Mouse (Mus musculus): ENCODE measurements around the gene Cd80. TPM values are rescaled to one million over a fixed set of nuclear protein-coding genes. Genes with fewer than 3 reads are reported as not detected.

Gene Cd80
- polyA plus RNA-seq, 1 experiment from 2014 or later = 0.21 TPM

GRCm38 (mm10) chr16:38462161-38462560, 6.8 kb downstream of the Cd80 start:
- Histone ChIP-seq H3K9me3 (ENCODE audit: control insufficient read depth, low read length) (no peaks in the 10 kb centered on the region), H3K27ac (replicated peaks; ENCODE audit: low read depth, low read length) (no peak overlapping the region), H3K36me3 (ENCODE audit: control insufficient read depth, insufficient read depth, low read length) (no peaks in the 10 kb centered on the region), H3K4me3 (ENCODE audit: low read depth, low read length) (no peak overlapping the region), H3K27me3 (ENCODE audit: control insufficient read depth, insufficient read depth, low read length) (no peaks in the 10 kb centered on the region), H3K4me2 (ENCODE audit: low read depth, severe bottlenecking) (no peak overlapping the region), H3K4me1 (ENCODE audit: control insufficient read depth, insufficient read depth, low read length) (no peaks in the 10 kb centered on the region), H3K9ac (ENCODE audit: low read length) (no peak overlapping the region)
- ATAC-seq (ENCODE audit: insufficient number of reproducible peaks, low FRiP score, low TSS enrichment, low read depth) = no peak
- no peak for DNase-seq (ENCODE audit: low spot score)
- WGBS = 84% methylated on average over 7 of the region's 7 CpGs

GRCm38 (mm10) chr16:38463305-38463704, 7.9 kb downstream of the Cd80 start:
- Histone ChIP-seq H3K4me1 (ENCODE audit: control insufficient read depth, insufficient read depth, low read length) (no peaks in the 10 kb centered on the region), H3K27me3 (ENCODE audit: control insufficient read depth, insufficient read depth, low read length) (no peaks in the 10 kb centered on the region), H3K36me3 (ENCODE audit: control insufficient read depth, insufficient read depth, low read length) (no peaks in the 10 kb centered on the region), H3K4me3 (ENCODE audit: low read depth, low read length) (no peak overlapping the region), H3K27ac (replicated peaks; ENCODE audit: low read depth, low read length) (no peak overlapping the region), H3K9ac (ENCODE audit: low read length) (no peak overlapping the region), H3K9me3 (ENCODE audit: control insufficient read depth, low read length) (no peaks in the 10 kb centered on the region), H3K4me2 (ENCODE audit: low read depth, severe bottlenecking) (no peak overlapping the region)
- DNase-seq (ENCODE audit: low spot score) = no peak
- 89% methylated on average over 5 of the region's 5 CpGs for WGBS
- no peak for ATAC-seq (ENCODE audit: insufficient number of reproducible peaks, low FRiP score, low TSS enrichment, low read depth)

- no peak for ATAC-seq (ENCODE audit: insufficient number of reproducible peaks, low FRiP score, low TSS enrichment, low read depth)
These were observed 10.7 kb downstream of the Cd80 start for GRCm38 (mm10) chr16:38466089-38466488.

GRCm38 (mm10) chr16:38467091-38467916, 11.9 kb downstream of the Cd80 start:
- H3K27ac ChIP-seq (replicated peaks; ENCODE audit: low read depth, low read length) = no peak overlapping the region
- no peaks in the 10 kb centered on the region for H3K27me3 ChIP-seq (ENCODE audit: control insufficient read depth, insufficient read depth, low read length)
- no peaks in the 10 kb centered on the region for H3K36me3 ChIP-seq (ENCODE audit: control insufficient read depth, insufficient read depth, low read length)
- H3K4me2 ChIP-seq (ENCODE audit: low read depth, severe bottlenecking) = no peak overlapping the region
- H3K9ac ChIP-seq (ENCODE audit: low read length) = no peak overlapping the region
- no peak overlapping the region for H3K4me3 ChIP-seq (ENCODE audit: low read depth, low read length)
- no peaks in the 10 kb centered on the region for H3K9me3 ChIP-seq (ENCODE audit: control insufficient read depth, low read length)
- WGBS = 88% methylated on average over 13 of the region's 13 CpGs
- ATAC-seq (ENCODE audit: insufficient number of reproducible peaks, low FRiP score, low TSS enrichment, low read depth) (no peak), DNase-seq (ENCODE audit: low spot score) (no peak)
- no peaks in the 10 kb centered on the region for H3K4me1 ChIP-seq (ENCODE audit: control insufficient read depth, insufficient read depth, low read length)

More at GRCm38 (mm10) chr16:38466089-38466488, 10.7 kb downstream of the Cd80 start:
- Histone ChIP-seq H3K4me2 (ENCODE audit: low read depth, severe bottlenecking) (no peak overlapping the region), H3K27me3 (ENCODE audit: control insufficient read depth, insufficient read depth, low read length) (no peaks in the 10 kb centered on the region), H3K36me3 (ENCODE audit: control insufficient read depth, insufficient read depth, low read length) (no peaks in the 10 kb centered on the region), H3K9ac (ENCODE audit: low read length) (no peak overlapping the region), H3K4me3 (ENCODE audit: low read depth, low read length) (no peak overlapping the region), H3K4me1 (ENCODE audit: control insufficient read depth, insufficient read depth, low read length) (no peaks in the 10 kb centered on the region), H3K9me3 (ENCODE audit: control insufficient read depth, low read length) (no peaks in the 10 kb centered on the region), H3K27ac (replicated peaks; ENCODE audit: low read depth, low read length) (no peak overlapping the region)
- 84% methylated on average over 4 of the region's 4 CpGs for WGBS
- no peak for DNase-seq (ENCODE audit: low spot score)

GRCm38 (mm10) chr16:38467917-38468705, 12.8 kb downstream of the Cd80 start:
- Histone ChIP-seq H3K9ac (ENCODE audit: low read length) (no peak overlapping the region), H3K27me3 (ENCODE audit: control insufficient read depth, insufficient read depth, low read length) (no peaks in the 10 kb centered on the region), H3K27ac (replicated peaks; ENCODE audit: low read depth, low read length) (no peak overlapping the region), H3K36me3 (ENCODE audit: control insufficient read depth, insufficient read depth, low read length) (no peaks in the 10 kb centered on the region), H3K4me2 (ENCODE audit: low read depth, severe bottlenecking) (no peak overlapping the region), H3K9me3 (ENCODE audit: control insufficient read depth, low read length) (no peaks in the 10 kb centered on the region), H3K4me3 (ENCODE audit: low read depth, low read length) (no peak overlapping the region), H3K4me1 (ENCODE audit: control insufficient read depth, insufficient read depth, low read length) (no peaks in the 10 kb centered on the region)
- WGBS = 82% methylated on average over 8 of the region's 8 CpGs
- DNase-seq (ENCODE audit: low spot score) (no peak), ATAC-seq (ENCODE audit: insufficient number of reproducible peaks, low FRiP score, low TSS enrichment, low read depth) (no peak)

- H3K27ac ChIP-seq (replicated peaks; ENCODE audit: low read depth, low read length) = no peak overlapping the region
- no peak overlapping the region for H3K4me2 ChIP-seq (ENCODE audit: low read depth, severe bottlenecking)
- H3K4me1 ChIP-seq (ENCODE audit: control insufficient read depth, insufficient read depth, low read length) = no peaks in the 10 kb centered on the region
- no peaks in the 10 kb centered on the region for H3K27me3 ChIP-seq (ENCODE audit: control insufficient read depth, insufficient read depth, low read length)
- no peak for ATAC-seq (ENCODE audit: insufficient number of reproducible peaks, low FRiP score, low TSS enrichment, low read depth)
- H3K36me3 ChIP-seq (ENCODE audit: control insufficient read depth, insufficient read depth, low read length) = no peaks in the 10 kb centered on the region
- no peak overlapping the region for H3K4me3 ChIP-seq (ENCODE audit: low read depth, low read length)
- no peak for DNase-seq (ENCODE audit: low spot score)
- H3K9ac ChIP-seq (ENCODE audit: low read length) = no peak overlapping the region
- WGBS = 44% methylated on average over 3 of the region's 3 CpGs
- no peaks in the 10 kb centered on the region for H3K9me3 ChIP-seq (ENCODE audit: control insufficient read depth, low read length)
These were observed 13.3 kb downstream of the Cd80 start for GRCm38 (mm10) chr16:38468706-38469018.

GRCm38 (mm10) chr16:38469437-38469836, 14.1 kb downstream of the Cd80 start:
- Histone ChIP-seq H3K9ac (ENCODE audit: low read length) (no peak overlapping the region), H3K9me3 (ENCODE audit: control insufficient read depth, low read length) (no peaks in the 10 kb centered on the region), H3K4me2 (ENCODE audit: low read depth, severe bottlenecking) (no peak overlapping the region), H3K36me3 (ENCODE audit: control insufficient read depth, insufficient read depth, low read length) (no peaks in the 10 kb centered on the region), H3K4me1 (ENCODE audit: control insufficient read depth, insufficient read depth, low read length) (no peaks in the 10 kb centered on the region), H3K27me3 (ENCODE audit: control insufficient read depth, insufficient read depth, low read length) (no peaks in the 10 kb centered on the region), H3K4me3 (ENCODE audit: low read depth, low read length) (no peak overlapping the region), H3K27ac (replicated peaks; ENCODE audit: low read depth, low read length) (no peak overlapping the region)
- DNase-seq (ENCODE audit: low spot score) (no peak), ATAC-seq (ENCODE audit: insufficient number of reproducible peaks, low FRiP score, low TSS enrichment, low read depth) (no peak)
- 75% methylated on average over 8 of the region's 8 CpGs for WGBS

- ATAC-seq (ENCODE audit: insufficient number of reproducible peaks, low FRiP score, low TSS enrichment, low read depth) (no peak), DNase-seq (ENCODE audit: low spot score) (no peak)
- Histone ChIP-seq H3K27ac (replicated peaks; ENCODE audit: low read depth, low read length) (no peak overlapping the region), H3K9ac (ENCODE audit: low read length) (no peak overlapping the region), H3K27me3 (ENCODE audit: control insufficient read depth, insufficient read depth, low read length) (no peaks in the 10 kb centered on the region), H3K36me3 (ENCODE audit: control insufficient read depth, insufficient read depth, low read length) (no peaks in the 10 kb centered on the region), H3K4me3 (ENCODE audit: low read depth, low read length) (no peak overlapping the region), H3K4me1 (ENCODE audit: control insufficient read depth, insufficient read depth, low read length) (no peaks in the 10 kb centered on the region), H3K4me2 (ENCODE audit: low read depth, severe bottlenecking) (no peak overlapping the region), H3K9me3 (ENCODE audit: control insufficient read depth, low read length) (no peaks in the 10 kb centered on the region)
- WGBS = 84% methylated on average over 11 of the region's 11 CpGs
These were observed 16.5 kb downstream of the Cd80 start for GRCm38 (mm10) chr16:38471697-38472506.
